Mouse (Mus musculus): Measurements from ENCODE around the gene Grhl1. TPM values are rescaled to one million over a fixed set of nuclear protein-coding genes. Genes with fewer than 3 reads are reported as not detected.

Grhl1 gene
- polyA plus RNA-seq, 1 experiment from 2014 or later, result 4.0 TPM

DNA sequence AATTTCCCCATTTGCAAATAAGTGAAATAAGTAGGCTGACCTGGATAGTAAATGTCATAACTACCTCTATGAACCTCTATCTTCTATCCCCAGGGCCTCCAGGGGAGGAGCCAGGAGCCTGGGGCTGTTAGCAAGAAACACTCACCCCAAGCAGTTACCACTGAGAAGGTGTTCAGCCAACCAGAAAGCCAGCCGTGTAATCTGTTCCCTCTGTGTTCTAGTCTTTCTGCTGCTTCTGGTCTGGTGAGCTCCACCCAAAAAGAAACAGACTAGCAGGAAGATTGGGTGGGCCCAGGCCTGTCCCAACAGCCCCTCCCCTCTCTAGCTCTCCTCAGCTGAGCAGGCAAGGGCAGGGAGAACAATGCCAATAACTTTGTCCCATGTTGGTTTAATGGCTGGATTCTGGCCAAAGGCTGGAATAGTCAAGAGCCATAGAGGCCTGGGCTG lies 72.1 kb downstream of the Grhl1 start:
- TF ChIP-seq CTCF (IDR thresholded peaks at IDR 0.05), result no peak
- TF ChIP-seq EP300 (IDR thresholded peaks at IDR 0.05), result no peak
- no peaks in the 10 kb centered on the region for H3K36me3 ChIP-seq (ENCODE audit: insufficient read depth, low read length)
- H3K9ac ChIP-seq (replicated peaks; ENCODE audit: low read depth), result no peak overlapping the region
- no peaks in the 10 kb centered on the region for H3K9me3 ChIP-seq (ENCODE audit: low read length)
- DNase-seq (ENCODE audit: low spot score) (peak; percentile 78), ATAC-seq (peak; percentile 79)
- peaks cover 6% of the 10 kb centered on the region; the same call in 1 of the 2 replicates for H3K4me1 ChIP-seq (ENCODE audit: insufficient read depth, low read depth, low read length)
- 30% methylated on average over 1 of the region's 1 CpGs for WGBS
- H3K4me3 ChIP-seq (ENCODE audit: low read depth, low read length), result no peak overlapping the region
- H3K27me3 ChIP-seq (replicated peaks; ENCODE audit: insufficient read depth, low read length), result no peaks in the 10 kb centered on the region
- no peak overlapping the region for H3K27ac ChIP-seq (ENCODE audit: low read length)
- no peak overlapping the region for H3K4me2 ChIP-seq (replicated peaks; ENCODE audit: low read depth, low read length)

DNA sequence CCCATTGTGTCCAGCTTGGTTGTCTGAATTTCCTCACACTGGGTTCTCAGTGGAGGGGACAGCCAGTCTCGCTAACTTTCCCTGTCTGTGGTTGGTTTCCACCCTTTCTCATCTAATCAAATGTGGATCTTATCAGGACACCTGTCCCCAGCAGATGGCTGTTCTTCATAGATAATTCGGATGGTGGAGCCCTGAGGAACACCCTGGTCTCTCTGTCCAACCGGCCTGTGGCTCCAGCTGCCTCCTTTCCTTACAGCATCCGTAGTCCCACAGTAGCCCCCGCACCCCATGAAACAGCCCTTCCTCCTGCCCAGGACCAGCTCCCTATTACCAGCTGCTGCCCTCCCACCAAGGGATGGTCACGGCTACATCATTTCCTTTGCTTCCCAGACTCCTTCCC lies 73.8 kb downstream of the Grhl1 start:
- no peak overlapping the region for H3K4me3 ChIP-seq (ENCODE audit: low read depth, low read length)
- H3K4me1 ChIP-seq (ENCODE audit: insufficient read depth, low read depth, low read length), result peaks cover 12% of the 10 kb centered on the region; the same call in 1 of the 2 replicates
- no peak overlapping the region for H3K27ac ChIP-seq (ENCODE audit: low read length)
- H3K4me2 ChIP-seq (replicated peaks; ENCODE audit: low read depth, low read length), result no peak overlapping the region
- no peaks in the 10 kb centered on the region for H3K27me3 ChIP-seq (replicated peaks; ENCODE audit: insufficient read depth, low read length)
- no peak overlapping the region for H3K9ac ChIP-seq (replicated peaks; ENCODE audit: low read depth)
- DNase-seq (ENCODE audit: low spot score) (no peak), ATAC-seq (no peak)
- TF ChIP-seq EP300 (IDR thresholded peaks at IDR 0.05) (no peak), CTCF (IDR thresholded peaks at IDR 0.05) (no peak)
- 82% methylated on average over 6 of the region's 6 CpGs for WGBS
- H3K9me3 ChIP-seq (ENCODE audit: low read length), result no peaks in the 10 kb centered on the region
- no peaks in the 10 kb centered on the region for H3K36me3 ChIP-seq (ENCODE audit: insufficient read depth, low read length)

DNA sequence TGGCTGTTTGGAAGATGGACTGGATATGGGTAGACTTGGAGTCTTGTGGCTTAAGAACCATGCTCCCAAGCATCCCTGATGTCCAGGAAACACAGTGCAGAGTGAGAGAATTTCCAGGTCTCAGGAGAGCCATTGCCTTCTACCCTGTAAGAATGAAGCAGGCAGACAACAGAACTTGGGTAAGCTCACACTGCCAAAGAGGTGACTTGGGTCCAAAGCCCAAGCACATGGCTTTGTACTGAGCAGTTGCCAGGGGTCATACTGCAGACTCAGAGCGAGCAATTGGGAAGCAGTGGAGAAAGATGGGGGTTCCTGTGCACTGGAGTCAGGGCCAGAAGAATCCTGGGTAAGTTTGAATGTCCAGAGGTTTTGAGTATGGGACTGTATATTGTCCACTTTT lies 76.0 kb downstream of the Grhl1 start:
- no peak for ATAC-seq
- WGBS, result 65% methylated on average over 1 of the region's 1 CpGs
- TF ChIP-seq EP300 (IDR thresholded peaks at IDR 0.05), result no peak
- TF ChIP-seq CTCF (IDR thresholded peaks at IDR 0.05), result no peak

DNA sequence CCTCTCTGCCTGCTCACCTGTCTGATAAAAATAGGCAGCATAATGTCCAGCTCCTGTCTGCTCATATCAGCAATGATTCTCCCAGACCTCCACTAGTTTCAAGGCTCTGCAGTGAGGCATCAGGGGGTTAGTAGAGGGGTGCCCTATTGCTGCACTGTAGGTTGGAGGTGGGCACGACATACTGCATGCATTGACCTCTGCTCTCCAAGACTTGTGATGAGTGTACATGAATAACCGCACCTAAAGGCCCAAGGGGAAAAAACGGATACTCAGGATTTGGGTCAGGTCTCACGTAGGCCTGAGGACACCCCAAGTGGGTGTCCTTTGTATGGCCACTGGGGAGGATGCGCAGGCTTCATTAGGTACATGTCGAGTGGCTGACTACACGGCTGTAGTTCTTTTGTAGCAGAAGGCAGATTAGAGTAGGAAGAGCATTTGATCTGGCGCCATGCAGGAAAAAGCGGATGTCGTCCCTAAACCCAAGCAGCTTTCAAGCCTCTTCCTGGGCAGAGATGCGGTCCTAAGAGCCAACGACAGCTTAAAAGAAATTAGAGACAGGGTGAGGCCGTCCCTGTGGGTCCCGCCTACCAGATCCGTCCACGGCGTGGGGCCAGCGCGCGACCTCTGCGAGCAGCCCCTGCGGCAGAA lies 78.5 kb downstream of the Grhl1 start:
- Histone ChIP-seq H3K4me1 (ENCODE audit: insufficient read depth, low read depth, low read length) (peaks cover 14% of the 10 kb centered on the region; the same call in 1 of the 2 replicates), H3K4me3 (ENCODE audit: low read depth, low read length) (peak overlapping the region; percentile 100), H3K4me2 (replicated peaks; ENCODE audit: low read depth, low read length) (peak overlapping the region; percentile 68), H3K9ac (replicated peaks; ENCODE audit: low read depth) (peak overlapping the region; percentile 41), H3K36me3 (ENCODE audit: insufficient read depth, low read length) (peaks cover 17% of the 10 kb centered on the region; the same call in 1 of the 2 replicates), H3K27me3 (replicated peaks; ENCODE audit: insufficient read depth, low read length) (no peaks in the 10 kb centered on the region), H3K9me3 (ENCODE audit: low read length) (no peaks in the 10 kb centered on the region), H3K27ac (ENCODE audit: low read length) (peak overlapping the region; percentile 94)
- TF ChIP-seq EP300 (IDR thresholded peaks at IDR 0.05) (no peak), CTCF (IDR thresholded peaks at IDR 0.05) (peak; percentile 5; the same call in 1 of the 2 replicates)
- DNase-seq (ENCODE audit: low spot score) (no peak), ATAC-seq (no peak)
- 7% methylated on average over 22 of the region's 22 CpGs for WGBS

More for the DNA sequence above, 76.0 kb downstream of the Grhl1 start:
- Histone ChIP-seq H3K4me1 (ENCODE audit: insufficient read depth, low read depth, low read length) (peaks cover 20% of the 10 kb centered on the region; the same call in 1 of the 2 replicates), H3K27me3 (replicated peaks; ENCODE audit: insufficient read depth, low read length) (no peaks in the 10 kb centered on the region), H3K4me3 (ENCODE audit: low read depth, low read length) (no peak overlapping the region), H3K4me2 (replicated peaks; ENCODE audit: low read depth, low read length) (no peak overlapping the region), H3K9me3 (ENCODE audit: low read length) (no peaks in the 10 kb centered on the region), H3K27ac (ENCODE audit: low read length) (no peak overlapping the region), H3K36me3 (ENCODE audit: insufficient read depth, low read length) (no peaks in the 10 kb centered on the region), H3K9ac (replicated peaks; ENCODE audit: low read depth) (no peak overlapping the region)
- no peak for DNase-seq (ENCODE audit: low spot score)

DNA sequence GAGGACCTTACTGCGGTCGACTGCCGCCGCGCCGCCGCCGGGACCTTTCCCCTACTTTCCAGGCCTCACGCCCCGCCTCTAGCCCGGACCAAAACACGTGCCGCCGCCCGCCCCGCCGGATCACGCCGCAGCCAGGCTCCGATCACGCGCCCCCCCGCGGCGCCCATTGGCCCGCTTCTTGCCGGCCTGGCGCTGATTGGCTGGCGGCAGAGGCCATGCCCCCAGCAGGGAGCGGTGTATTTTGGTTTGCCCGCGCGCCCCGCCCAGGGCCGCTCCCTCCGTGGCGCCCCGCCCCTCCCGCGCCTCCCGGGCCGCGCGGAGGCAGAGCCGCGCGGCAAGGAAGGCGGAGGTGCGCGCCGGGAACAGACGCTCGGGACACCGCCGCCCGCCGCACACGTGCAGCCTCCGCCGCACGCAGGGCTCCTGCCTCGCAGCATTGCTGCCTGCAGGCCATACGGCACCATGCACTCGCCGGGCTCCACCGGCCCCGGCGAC lies 79.0 kb downstream of the Grhl1 start, which contains the start of gene Klf11:
TSS of gene Klf11 (plus strand) at position 212 of the 495 bp plus-strand sequence.
- peaks cover 23% of the 10 kb centered on the region for H3K36me3 ChIP-seq (ENCODE audit: insufficient read depth, low read length)
- peak within 1 kb of the TSS; percentile 100 for H3K4me3 ChIP-seq (ENCODE audit: low read depth, low read length)
- 7% methylated on average over 40 of the region's 68 CpGs for WGBS
- TF ChIP-seq CTCF (IDR thresholded peaks at IDR 0.05) (no peak), EP300 (IDR thresholded peaks at IDR 0.05) (no peak)
- peaks cover 16% of the 10 kb centered on the region; the same call in 1 of the 2 replicates for H3K4me1 ChIP-seq (ENCODE audit: insufficient read depth, low read depth, low read length)
- no peaks in the 10 kb centered on the region for H3K27me3 ChIP-seq (replicated peaks; ENCODE audit: insufficient read depth, low read length)
- peak within 1 kb of the TSS; percentile 100 for H3K27ac ChIP-seq (ENCODE audit: low read length)
- peak; percentile 98 for DNase-seq (ENCODE audit: low spot score)
- no peaks in the 10 kb centered on the region for H3K9me3 ChIP-seq (ENCODE audit: low read length)
- H3K9ac ChIP-seq (replicated peaks; ENCODE audit: low read depth), result peak within 1 kb of the TSS; percentile 98
- peak within 1 kb of the TSS; percentile 68 for H3K4me2 ChIP-seq (replicated peaks; ENCODE audit: low read depth, low read length)
- ATAC-seq, result peak; percentile 93

DNA sequence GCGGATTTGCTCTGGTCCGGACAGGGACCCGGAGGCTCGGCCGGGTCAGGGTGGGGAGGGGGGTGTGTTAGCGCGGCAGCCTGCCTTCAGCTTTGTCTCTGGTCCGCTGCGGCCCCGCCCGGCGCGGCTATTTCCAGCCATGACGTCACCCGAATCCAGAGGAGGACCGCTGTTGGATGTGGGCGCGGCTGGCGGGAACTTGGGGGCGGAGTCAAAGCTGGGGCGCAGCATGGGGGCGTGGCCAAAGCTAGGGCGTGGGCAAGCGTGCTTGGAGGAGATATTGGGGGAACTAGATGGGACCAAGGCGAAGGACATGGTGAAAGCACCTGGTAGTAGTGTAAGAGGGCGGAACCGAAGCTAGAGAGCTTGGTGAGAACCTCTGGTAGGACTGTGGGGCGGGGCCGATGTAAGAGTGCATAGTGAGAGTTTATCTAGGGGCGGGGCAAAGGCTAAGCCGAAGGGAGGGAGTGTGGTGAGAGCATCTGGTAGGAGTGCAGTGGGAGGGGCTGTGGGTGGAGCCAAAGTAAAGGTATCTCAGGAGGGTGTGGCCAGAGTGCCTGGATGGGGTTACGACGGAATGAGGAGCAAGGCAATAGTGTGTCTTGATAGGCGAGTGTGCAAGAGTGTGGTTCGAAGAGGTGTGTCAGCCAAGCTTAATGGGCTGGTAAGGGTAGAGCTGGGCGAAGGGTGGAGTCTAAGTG lies 79.7 kb downstream of the Grhl1 start:
- Histone ChIP-seq H3K27me3 (replicated peaks; ENCODE audit: insufficient read depth, low read length) (no peaks in the 10 kb centered on the region), H3K9ac (replicated peaks; ENCODE audit: low read depth) (peak overlapping the region; percentile 98), H3K4me2 (replicated peaks; ENCODE audit: low read depth, low read length) (peak overlapping the region; percentile 65), H3K9me3 (ENCODE audit: low read length) (no peaks in the 10 kb centered on the region), H3K27ac (ENCODE audit: low read length) (peak overlapping the region; percentile 100), H3K4me1 (ENCODE audit: insufficient read depth, low read depth, low read length) (peaks cover 17% of the 10 kb centered on the region; the same call in 1 of the 2 replicates), H3K4me3 (ENCODE audit: low read depth, low read length) (peak overlapping the region; percentile 100), H3K36me3 (ENCODE audit: insufficient read depth, low read length) (peaks cover 30% of the 10 kb centered on the region)
- peak; percentile 98 for DNase-seq (ENCODE audit: low spot score)
- TF ChIP-seq EP300 (IDR thresholded peaks at IDR 0.05) (no peak; the same call in 1 of the 2 replicates), CTCF (IDR thresholded peaks at IDR 0.05) (no peak)
- ATAC-seq, result peak; percentile 82
- WGBS, result 3% methylated on average over 34 of the region's 36 CpGs

Measured in lung, postnatal 0 days (tissue).